Mouse (Mus musculus) heart, adult 18-20 months (tissue): ENCODE results near the gene Etfa. TPM values are rescaled to one million over a fixed set of nuclear protein-coding genes. Genes with fewer than 3 reads are reported as not detected.
A peak's percentile ranks its signal among the peaks of the same experiment; 100 is the strongest.

Experiments
- DNase-seq, 2 experiments: peaks; one replicate each; pipeline ENCODE4 v3.0.0; 2021 to 2022; ENCODE audit warnings: mixed read lengths in 1 of 2
- total RNA-seq, 2 experiments: library from RNA; stranded (reverse); gene quantifications; 2 replicates each; pipeline ENCODE4 v1.2.3; 2021

The Etfa gene
- total RNA-seq, 2 experiments from 2014 or later: 1,027 to 1,034 TPM

DNA sequence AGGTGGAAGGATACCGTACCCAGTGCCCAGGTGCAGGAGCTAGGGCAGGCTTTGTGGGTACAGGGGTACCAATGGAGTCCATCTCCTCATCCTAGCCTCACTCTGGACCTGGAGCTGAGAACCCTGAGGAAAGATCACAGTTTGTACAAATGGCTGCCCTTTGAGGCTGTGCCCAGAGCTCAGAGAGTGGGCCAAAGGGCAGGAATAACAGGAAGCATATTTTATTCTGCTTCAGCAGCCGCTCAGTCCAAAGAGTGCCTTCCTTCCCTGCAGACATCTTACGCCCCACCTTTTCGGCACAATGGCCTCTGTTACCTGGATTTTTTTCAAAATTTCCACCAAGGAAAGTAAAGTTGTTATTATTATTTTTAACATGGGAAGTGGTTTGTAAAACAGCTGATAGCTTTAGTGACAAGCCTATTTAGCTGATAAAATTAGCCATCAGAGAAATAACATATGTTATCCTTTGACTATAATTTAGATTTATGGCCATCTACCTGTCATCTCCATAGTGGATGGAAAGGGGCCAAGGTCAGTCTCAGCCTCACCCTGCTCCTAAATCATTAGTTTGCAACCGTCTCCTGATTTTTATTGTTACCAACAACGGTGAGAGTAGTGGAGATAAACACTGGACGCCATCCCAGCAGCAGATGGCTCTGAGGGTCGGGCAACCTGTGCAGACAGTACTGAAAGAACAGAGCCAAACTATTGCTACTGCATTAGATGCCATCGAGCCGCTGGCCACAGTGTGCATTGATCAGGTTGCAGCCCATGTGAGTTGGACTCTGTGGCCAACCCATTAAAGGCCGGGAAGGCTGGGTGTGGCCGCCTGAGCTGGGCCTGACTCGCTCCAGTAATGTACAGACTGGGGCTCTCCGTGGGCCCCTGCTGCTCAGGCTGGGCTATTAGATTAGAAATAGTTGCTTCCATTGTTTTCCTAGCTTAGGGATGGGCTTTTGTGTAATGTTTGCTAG, 88.3 kb downstream of the Etfa start:
- DNase-seq: no peak

DNA sequence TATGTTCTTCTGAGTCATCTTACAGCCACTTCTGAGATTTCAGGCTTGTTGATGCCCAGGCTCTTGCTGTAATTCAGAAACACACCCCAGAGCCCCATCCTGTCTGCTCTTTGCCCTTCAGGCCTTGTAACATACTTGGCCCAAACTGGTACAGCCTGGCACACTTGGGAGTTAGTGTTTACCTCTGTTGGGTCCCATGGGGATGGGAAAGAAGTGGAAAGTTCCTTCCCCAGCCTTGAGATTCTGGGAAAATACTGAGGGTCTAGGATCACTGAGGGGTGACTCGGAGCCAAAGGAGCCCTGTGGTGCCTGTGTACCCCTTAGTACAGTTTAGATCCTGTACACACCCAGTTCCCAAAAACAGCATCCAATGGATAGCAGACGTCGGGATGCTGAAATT, 90.3 kb downstream of the Etfa start:
- peak in 1 of 2 experiments; percentile 6 for DNase-seq

DNA sequence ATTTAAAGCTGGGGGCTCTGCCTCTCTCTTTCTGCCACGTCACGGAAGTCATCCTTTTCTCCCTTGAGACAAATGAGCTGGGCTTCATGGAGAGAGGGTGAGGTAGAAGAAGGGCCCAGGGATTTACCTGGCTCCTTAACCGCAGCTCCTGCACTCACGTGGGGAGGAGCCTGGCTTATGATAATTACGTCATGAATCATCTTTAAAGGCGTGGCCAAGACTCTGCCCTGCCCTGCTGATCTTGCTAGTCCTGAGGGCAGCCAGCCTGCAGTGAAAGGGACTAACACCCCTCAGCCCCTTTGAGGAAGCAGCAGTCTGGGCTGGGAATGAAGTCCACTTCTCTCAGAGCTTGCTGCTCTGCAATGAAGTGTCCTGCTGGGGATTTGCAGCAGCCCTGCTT, 100.9 kb downstream of the Etfa start:
- no peak for DNase-seq

DNA sequence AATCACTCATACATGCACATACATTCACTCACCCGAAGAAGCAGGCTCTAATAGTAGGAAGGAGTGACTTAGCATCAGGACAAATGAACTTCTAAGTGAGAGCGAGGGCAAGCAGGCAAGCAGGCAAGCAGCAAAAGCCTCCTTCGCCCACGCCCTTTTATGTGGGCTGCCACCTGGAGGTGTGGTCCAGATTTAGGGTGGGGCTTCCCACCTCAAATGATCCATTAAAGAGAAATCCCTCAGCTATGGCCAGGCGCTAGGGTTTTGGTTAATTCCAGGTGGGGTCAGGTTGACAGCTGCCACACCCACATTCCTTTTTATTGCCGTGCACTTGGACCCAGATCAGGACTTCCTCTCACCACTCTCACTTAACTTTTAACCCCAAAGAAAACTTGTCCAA, 101.6 kb downstream of the Etfa start:
- no peak for DNase-seq

DNA sequence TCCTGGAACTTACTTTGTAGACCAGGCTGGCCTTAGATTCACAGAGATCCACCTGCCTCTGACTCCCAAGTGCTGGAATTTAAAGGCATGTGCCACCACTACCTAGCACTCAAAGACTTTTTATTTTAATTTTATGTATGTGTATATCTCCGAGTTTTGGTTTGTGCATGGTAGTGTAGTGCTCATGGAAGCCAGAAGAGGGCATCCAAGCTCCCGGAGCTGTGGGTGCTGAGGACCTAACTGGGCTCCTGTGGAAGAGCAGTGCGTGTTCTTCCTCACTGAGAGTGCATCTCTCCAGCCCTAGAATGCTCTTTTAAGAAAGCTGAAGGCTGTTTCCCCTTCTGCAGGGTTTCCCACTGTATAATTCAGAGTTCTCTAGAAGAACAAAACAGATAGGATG, 102.2 kb downstream of the Etfa start:
- no peak for DNase-seq

DNA sequence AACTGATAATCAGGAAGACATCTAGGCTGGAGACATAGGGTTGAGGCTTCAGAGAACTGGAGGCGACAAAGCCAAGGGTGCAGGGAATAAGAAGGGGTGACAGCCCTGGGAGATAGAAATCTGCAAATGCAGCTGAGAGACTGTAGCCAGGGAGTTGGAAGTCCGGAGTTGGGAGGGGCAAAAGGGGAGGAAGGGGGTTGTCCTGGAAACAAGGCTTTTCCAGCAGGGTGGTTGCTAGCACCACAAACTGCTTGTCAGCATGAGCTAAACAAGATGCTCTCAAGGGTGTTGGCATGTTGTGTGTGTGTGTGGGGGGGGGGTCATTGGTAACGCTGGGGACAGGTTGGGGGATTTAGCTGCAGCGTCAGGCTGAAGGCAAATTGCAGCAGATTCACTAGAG, 103.2 kb downstream of the Etfa start:
- no peak for DNase-seq

DNA sequence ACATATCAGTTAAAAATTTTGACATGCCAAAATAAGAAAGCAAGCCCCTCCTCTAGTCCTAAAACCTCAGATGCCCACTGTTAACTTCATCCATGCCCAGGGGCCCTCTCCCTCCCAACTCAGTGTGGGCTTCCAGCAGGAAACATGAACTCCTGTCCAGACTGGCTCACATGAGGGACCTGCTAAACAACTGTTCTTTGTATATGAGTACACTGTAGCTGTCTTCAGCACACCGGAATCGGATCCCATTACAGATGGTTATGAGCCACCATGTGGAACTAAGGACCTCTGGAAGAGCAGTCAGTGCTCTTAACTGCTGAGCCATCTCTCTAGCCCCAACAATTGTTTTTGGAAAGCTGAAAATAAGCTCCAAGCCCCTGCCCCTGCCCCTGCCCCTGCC, 105.3 kb downstream of the Etfa start:
- no peak for DNase-seq

DNA sequence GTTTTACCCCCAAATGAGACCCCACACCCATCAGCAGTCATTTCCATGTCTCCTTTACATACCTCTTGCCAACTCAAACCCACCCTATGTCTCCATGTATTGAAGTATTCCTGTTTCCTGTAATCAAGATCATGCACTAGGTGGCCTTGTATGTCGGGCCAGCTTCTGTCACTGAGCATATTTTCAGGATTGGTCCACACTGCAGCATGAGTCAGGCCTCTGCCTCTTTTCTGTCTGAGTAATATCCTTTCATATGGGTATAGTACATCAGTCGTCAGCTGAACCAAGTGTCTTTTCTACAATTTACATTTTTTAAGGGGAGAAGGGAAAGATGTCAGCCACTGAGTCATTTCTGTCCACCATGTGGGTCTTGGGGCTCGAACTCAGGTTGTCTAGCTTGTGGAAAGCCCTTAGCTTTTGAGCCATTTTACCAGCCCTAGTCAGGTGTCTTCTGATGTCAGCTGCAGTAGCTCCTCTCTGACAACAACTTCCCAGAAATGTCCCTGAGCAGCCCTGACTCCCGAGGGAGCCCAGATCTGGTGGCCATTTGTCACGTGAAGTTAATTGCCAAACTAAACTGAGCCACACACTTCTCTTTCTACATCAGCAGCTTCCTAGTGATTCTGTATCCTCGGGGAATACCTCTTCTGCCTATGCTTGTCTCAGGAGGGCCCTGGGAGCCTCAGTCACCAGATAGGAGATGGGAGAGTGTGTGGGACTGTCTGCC, 106.9 kb downstream of the Etfa start:
- DNase-seq: no peak

Other genes with a start within 250 kb of the Etfa start
- gene Nrg4, start 185.4 kb downstream of the Etfa start, total RNA-seq: 1 to 10 TPM; 1.6 to 6.1 TPM
- 1 to 10 TPM; 2.5 to 2.9 TPM for gene Tmem266, start 185.3 kb downstream of the Etfa start, total RNA-seq
- gene Isl2, start 26.4 kb upstream of the Etfa start, total RNA-seq: not detected